ENCODE assay signal across 9 mouse cellular contexts in the genomic region with DNA sequence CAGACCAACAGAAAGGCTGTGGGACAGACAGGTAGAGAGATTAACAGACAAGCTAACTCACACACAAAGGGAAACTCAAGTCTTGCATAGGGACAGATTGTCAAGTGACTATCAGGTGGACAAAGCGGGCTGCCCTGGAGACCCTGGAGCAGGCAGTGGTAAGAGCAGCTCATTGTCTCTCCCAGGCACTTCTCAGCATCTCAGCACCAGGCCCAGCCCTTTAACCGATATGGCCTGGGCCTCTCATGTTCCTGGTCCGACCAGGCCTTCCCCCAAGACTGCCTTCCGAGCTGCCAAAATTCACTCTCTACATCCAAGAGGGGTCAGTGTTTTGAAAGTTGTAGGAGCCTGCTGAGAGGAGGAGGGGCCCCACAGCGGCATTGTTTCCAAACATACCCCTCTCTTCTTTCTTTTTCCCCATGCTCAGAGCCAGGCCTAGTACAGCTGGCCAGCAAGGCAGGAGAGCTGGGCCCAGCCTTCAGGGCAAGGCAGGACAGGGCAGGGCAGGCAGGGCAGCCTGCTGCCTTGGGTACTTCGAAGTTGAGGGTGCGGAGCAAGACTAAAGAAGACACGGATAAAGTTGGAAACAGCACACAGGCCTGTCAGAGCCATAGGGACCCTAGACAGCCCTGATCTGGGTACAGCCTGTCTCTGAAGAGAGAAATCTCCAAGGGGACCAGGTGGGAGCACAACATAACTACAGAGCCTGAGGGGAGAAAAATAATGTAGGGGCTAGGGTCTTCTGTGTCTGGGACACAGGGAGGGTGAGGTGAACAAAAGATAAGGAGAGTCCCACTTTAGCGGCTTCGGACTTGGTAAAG. TPM values are rescaled to one million over a fixed set of nuclear protein-coding genes. Genes with fewer than 3 reads are reported as not detected.
DNase-seq lines count a peak whose midpoint lies in the region; ATAC-seq and TF ChIP-seq lines count a peak whose summit lies in the region.
"Had no signal": no experiment of that assay in that cellular context is flagged by ENCODE, and none has a peak within 500 bp of the region (broad histone marks: within the 10 kb centered on the region; RNA-seq: fewer than 3 reads in every experiment).

No protein-coding gene starts in this region.

- no peak for TF ChIP-seq EP300 in heart, adult 2 months (IDR thresholded peaks at IDR 0.05; ENCODE audit: insufficient read depth, low read depth, low read length)

- 65% methylated on average over 10 of the region's 10 CpGs for WGBS in heart, adult 2 months
- 23% methylated on average over 10 of the region's 10 CpGs for WGBS in forebrain, embryonic 15.5 days
- WGBS in intestine, embryonic 15.5 days = 54% methylated on average over 10 of the region's 10 CpGs
- 17% methylated on average over 10 of the region's 10 CpGs for WGBS in neural tube, embryonic 13.5 days

- H3K4me3 ChIP-seq in heart, adult 2 months = no peak overlapping the region
- peak overlapping the region; percentile 62; the same call in 1 of the 2 replicates for H3K4me3 ChIP-seq in forebrain, embryonic 15.5 days
- H3K4me3 ChIP-seq in intestine, embryonic 15.5 days (replicated peaks) = no peak overlapping the region
- peak overlapping the region; percentile 67 for H3K4me3 ChIP-seq in neural tube, embryonic 13.5 days

- H3K27ac ChIP-seq in heart, adult 2 months = peak overlapping the region; percentile 43
- H3K27ac ChIP-seq in forebrain, embryonic 15.5 days (replicated peaks) = no peak overlapping the region
- H3K27ac ChIP-seq in intestine, embryonic 15.5 days = no peak overlapping the region
- 0 out of 2 replicates have a peak overlapping the region, but pooled peaks have one; percentile 7 for H3K27ac ChIP-seq in neural tube, embryonic 13.5 days (replicated peaks)

- intact Hi-C loops in heart, adult 2 months (cut with DNase I) = no loop called here
- intact Hi-C loops in heart, postnatal 36 days (cut with DNase I) = no loop called here

- TF ChIP-seq CTCF in heart, adult 2 months (IDR thresholded peaks at IDR 0.05) = no peak

- peak overlapping the region; percentile 72 for H3K9ac ChIP-seq in heart, adult 2 months (ENCODE audit: low read depth, low read length)
- no peak overlapping the region for H3K9ac ChIP-seq in forebrain, embryonic 15.5 days (replicated peaks)
- H3K9ac ChIP-seq in intestine, embryonic 15.5 days = no peak overlapping the region
- H3K9ac ChIP-seq in neural tube, embryonic 13.5 days = peak overlapping the region; percentile 81; the same call in 1 of the 2 replicates

- no peak for TF ChIP-seq POLR2A in heart, adult 2 months (IDR thresholded peaks at IDR 0.05; ENCODE audit: insufficient read depth, low read depth, low read length)

- H3K27me3 ChIP-seq in heart, adult 2 months (ENCODE audit: control insufficient read depth, insufficient read depth, low read length) = peaks cover 5% of the 10 kb centered on the region; the same call in 1 of the 2 replicates
- H3K27me3 ChIP-seq in forebrain, embryonic 15.5 days = peaks cover 40% of the 10 kb centered on the region
- H3K27me3 ChIP-seq in intestine, embryonic 15.5 days (replicated peaks) = peaks cover 52% of the 10 kb centered on the region
- peaks cover 61% of the 10 kb centered on the region for H3K27me3 ChIP-seq in neural tube, embryonic 13.5 days

- peaks cover 1% of the 10 kb centered on the region; the same call in 1 of the 2 replicates for H3K4me1 ChIP-seq in heart, adult 2 months (ENCODE audit: control insufficient read depth, insufficient read depth, low read length)
- H3K4me1 ChIP-seq in forebrain, embryonic 15.5 days = peaks cover 17% of the 10 kb centered on the region
- peaks cover 14% of the 10 kb centered on the region for H3K4me1 ChIP-seq in intestine, embryonic 15.5 days (replicated peaks)
- peaks cover 37% of the 10 kb centered on the region for H3K4me1 ChIP-seq in neural tube, embryonic 13.5 days (replicated peaks)

- H3K4me2 ChIP-seq in forebrain, embryonic 15.5 days (replicated peaks) = peak overlapping the region; percentile 97
- peak overlapping the region; percentile 100 for H3K4me2 ChIP-seq in intestine, embryonic 15.5 days (replicated peaks)
- H3K4me2 ChIP-seq in neural tube, embryonic 13.5 days = peak overlapping the region; percentile 100

- no peaks in the 10 kb centered on the region for H3K9me3 ChIP-seq in forebrain, embryonic 15.5 days
- no peaks in the 10 kb centered on the region for H3K9me3 ChIP-seq in intestine, embryonic 15.5 days
- H3K9me3 ChIP-seq in neural tube, embryonic 13.5 days = no peaks in the 10 kb centered on the region

- DNase-seq in heart, adult 2 months = peak in 1 of 2 experiments; percentile 24
- no peak for DNase-seq in heart, postnatal 36 days
- no peak for DNase-seq in thymus, postnatal 10 days (ENCODE audit: low spot score in 2 of 2)

- ATAC-seq in forebrain, embryonic 15.5 days (replicated peaks) = no peak
- no peak for ATAC-seq in intestine, embryonic 15.5 days
- ATAC-seq in neural tube, embryonic 13.5 days (ENCODE audit: low read depth) = no peak
- no peak for ATAC-seq in monocyte, adult 5-6 weeks (replicated peaks; ENCODE audit: insufficient number of reproducible peaks, low FRiP score, low TSS enrichment, poor library complexity, severe bottlenecking)
- ATAC-seq in megakaryocyte, adult 5-6 weeks (ENCODE audit: poor library complexity, severe bottlenecking) = no peak

- H3K79me2 ChIP-seq in heart, adult 2 months (replicated peaks; ENCODE audit: control insufficient read depth, insufficient read depth, low read length) = no peaks in the 10 kb centered on the region

- H3K36me3 ChIP-seq in heart, adult 2 months (ENCODE audit: control insufficient read depth, insufficient read depth, low read length) = no peaks in the 10 kb centered on the region
- H3K36me3 ChIP-seq in forebrain, embryonic 15.5 days = no peaks in the 10 kb centered on the region
- no peaks in the 10 kb centered on the region for H3K36me3 ChIP-seq in intestine, embryonic 15.5 days
- no peaks in the 10 kb centered on the region for H3K36me3 ChIP-seq in neural tube, embryonic 13.5 days

RNA-seq across cellular contexts. Expression of gene Kcnq4, which starts 2.5 kb away (rescaled TPM):
- 1 to 10 TPM; 1.6 to 1.9 TPM for total RNA-seq in heart, adult 2 months (2021)
- polyA plus RNA-seq in heart, adult 2 months (2012; rRNA removed) = 6.9 TPM in 2 replicates
- total RNA-seq in heart, postnatal 36 days (2021) = 1 to 10 TPM; 2.4 to 2.6 TPM
- 8.8 TPM in 2 replicates for polyA plus RNA-seq in forebrain, embryonic 15.5 days (2015; fragmentation: Nextera tagmentation; extraction: Ambion mirVana)
- polyA plus RNA-seq in intestine, embryonic 15.5 days (2015; fragmentation: Nextera tagmentation; extraction: Ambion mirVana) = 2.2 and 2.3 TPM in 2 replicates
- 5.0 and 5.8 TPM in 2 replicates for polyA plus RNA-seq in neural tube, embryonic 13.5 days (2015; fragmentation: Nextera tagmentation; extraction: Ambion mirVana)
- not detected in 3 replicates for total RNA-seq in monocyte, adult 5-6 weeks (2017)
- total RNA-seq in megakaryocyte, adult 5-6 weeks (2015) = not detected in 2 replicates
- total RNA-seq in megakaryocyte, adult 5-6 weeks (2017) = not detected in 2 replicates
- total RNA-seq: common myeloid progenitor, adult 5-6 weeks had no signal

Comparison
In these comparisons a context has a peak if more than half of its experiments do, and no peak if none do; other contexts are left out.
1. H3K27ac ChIP-seq: peak in heart, adult 2 months (single experiment) and neural tube, embryonic 13.5 days (single experiment); none in forebrain, embryonic 15.5 days (single experiment) and intestine, embryonic 15.5 days (single experiment).
2. H3K4me3 ChIP-seq: peak in forebrain, embryonic 15.5 days (single experiment) and neural tube, embryonic 13.5 days (single experiment); none in heart, adult 2 months (single experiment) and intestine, embryonic 15.5 days (single experiment).
3. H3K9ac ChIP-seq: peak in heart, adult 2 months (single experiment) and neural tube, embryonic 13.5 days (single experiment); none in forebrain, embryonic 15.5 days (single experiment) and intestine, embryonic 15.5 days (single experiment).
4. Peak in every context shown above with its lines, with median percentiles within 50 percentile points of each other: H3K4me2 ChIP-seq.